Mouse (Mus musculus): ENCODE data around the gene Pax7. TPM values are rescaled to one million over a fixed set of nuclear protein-coding genes. Genes with fewer than 3 reads are reported as not detected.
A peak's percentile ranks its signal among the peaks of the same experiment; 100 is the strongest.

Gene Pax7
- 0.06 TPM in 1 of 2 replicates, not detected in the other for polyA plus RNA-seq (2012; rRNA removed)

DNA sequence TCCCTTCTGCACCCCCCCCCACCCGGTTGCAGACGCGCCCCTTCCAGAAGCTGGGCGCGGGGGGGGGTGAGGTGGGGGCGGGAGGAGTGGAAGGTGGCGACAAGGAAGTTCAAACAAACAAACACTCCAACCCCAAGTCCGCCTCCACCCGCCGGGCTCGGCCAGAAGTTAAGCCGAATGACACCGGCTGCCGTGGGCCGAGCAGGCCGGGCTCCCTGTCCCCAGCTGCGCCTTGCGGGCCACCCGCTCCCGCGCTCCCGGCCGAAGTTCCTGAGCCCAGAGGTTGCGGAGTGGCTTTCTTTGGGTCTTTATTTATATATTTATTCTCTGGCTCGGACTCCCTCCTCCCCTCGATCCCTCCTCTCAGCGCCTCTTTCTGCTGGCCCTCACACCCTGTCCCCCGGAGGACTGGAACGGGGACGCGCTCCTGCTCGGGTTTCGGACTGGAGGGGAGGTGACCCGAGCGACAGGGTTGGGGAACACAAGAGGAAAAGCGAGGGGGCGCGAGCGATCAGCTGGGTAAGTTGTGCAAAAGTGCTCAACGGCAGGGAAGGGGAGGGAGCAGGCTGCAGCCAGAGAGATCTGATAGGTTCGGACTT lies at the start of gene Pax7:
Pax7 (minus strand) TSS at position 493 of the 599 bp plus-strand sequence.
- no peaks in the 10 kb centered on the region for H3K36me3 ChIP-seq (ENCODE audit: control insufficient read depth, insufficient read depth, low read length)
- no peaks in the 10 kb centered on the region for H3K4me1 ChIP-seq (ENCODE audit: control insufficient read depth, insufficient read depth, insufficient read length, low read length)
- no peak for TF ChIP-seq CTCF (IDR thresholded peaks at IDR 0.05; ENCODE audit: extremely low read depth, insufficient read length, insufficient replicate concordance, low read depth, low read length)
- no peak for TF ChIP-seq POLR2A (IDR thresholded peaks at IDR 0.05; ENCODE audit: low read depth, low read length)
- 4% methylated on average over 41 of the region's 41 CpGs for WGBS
- no peak within 1 kb of the TSS for H3K4me3 ChIP-seq (ENCODE audit: low read depth, low read length)
- H3K27ac ChIP-seq (ENCODE audit: insufficient read depth, low read depth, low read length) = no peak within 1 kb of the TSS
- H3K27me3 ChIP-seq (ENCODE audit: control insufficient read depth, insufficient read depth, low read length) = peaks cover 72% of the 10 kb centered on the region

DNA sequence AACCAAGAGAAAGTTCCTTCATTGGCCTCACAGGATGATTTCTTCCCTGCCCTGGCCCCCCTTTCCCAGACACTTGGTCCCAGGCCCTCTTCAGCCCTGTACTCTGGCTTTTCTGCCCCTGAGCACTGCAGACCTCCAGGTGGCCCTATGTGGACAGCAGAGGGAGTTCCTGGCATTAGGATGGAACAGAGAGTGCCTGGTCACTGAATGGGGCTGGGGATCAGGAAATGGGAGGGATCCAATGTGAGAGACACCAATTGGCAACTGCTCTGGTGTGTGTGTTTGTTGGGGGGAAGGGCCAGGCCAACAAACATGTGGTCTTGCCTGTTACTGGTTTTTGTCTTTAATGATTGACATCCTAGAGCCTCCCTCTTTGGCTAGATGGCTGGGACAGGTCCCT lies 48.5 kb upstream of the Pax7 start:
- no peak overlapping the region for H3K4me3 ChIP-seq (ENCODE audit: low read depth, low read length)
- no peaks in the 10 kb centered on the region for H3K36me3 ChIP-seq (ENCODE audit: control insufficient read depth, insufficient read depth, low read length)
- H3K27ac ChIP-seq (ENCODE audit: insufficient read depth, low read depth, low read length) = no peak overlapping the region
- no peak for TF ChIP-seq CTCF (IDR thresholded peaks at IDR 0.05; ENCODE audit: extremely low read depth, insufficient read length, insufficient replicate concordance, low read depth, low read length)
- no peak for TF ChIP-seq POLR2A (IDR thresholded peaks at IDR 0.05; ENCODE audit: low read depth, low read length)
- H3K27me3 ChIP-seq (ENCODE audit: control insufficient read depth, insufficient read depth, low read length) = no peaks in the 10 kb centered on the region
- H3K4me1 ChIP-seq (ENCODE audit: control insufficient read depth, insufficient read depth, insufficient read length, low read length) = no peaks in the 10 kb centered on the region

DNA sequence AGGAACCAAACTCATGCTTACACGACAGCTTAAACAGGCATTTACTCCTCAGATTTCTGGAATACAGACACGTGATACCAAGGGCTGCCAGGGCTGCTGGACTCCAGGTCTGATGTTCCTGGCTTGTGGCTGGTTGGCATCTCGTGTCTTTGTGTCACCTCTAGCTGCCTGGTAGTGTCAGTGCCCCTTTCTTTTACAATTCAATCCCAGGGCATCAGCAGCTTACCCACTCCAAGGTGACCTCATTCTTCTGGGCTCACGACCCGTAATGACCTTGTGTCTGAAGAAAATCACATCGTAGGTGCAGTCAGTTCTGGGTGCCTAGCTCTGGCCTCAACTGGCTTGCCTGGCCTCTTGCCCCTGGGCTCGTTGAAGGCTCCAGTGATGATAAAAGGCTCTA lies 46.0 kb upstream of the Pax7 start:
- Histone ChIP-seq H3K4me1 (ENCODE audit: control insufficient read depth, insufficient read depth, insufficient read length, low read length) (no peaks in the 10 kb centered on the region), H3K36me3 (ENCODE audit: control insufficient read depth, insufficient read depth, low read length) (no peaks in the 10 kb centered on the region), H3K4me3 (ENCODE audit: low read depth, low read length) (no peak overlapping the region), H3K27ac (ENCODE audit: insufficient read depth, low read depth, low read length) (no peak overlapping the region), H3K27me3 (ENCODE audit: control insufficient read depth, insufficient read depth, low read length) (no peaks in the 10 kb centered on the region)
- 59% methylated on average over 7 of the region's 7 CpGs for WGBS
- TF ChIP-seq POLR2A (IDR thresholded peaks at IDR 0.05; ENCODE audit: low read depth, low read length) = no peak
- TF ChIP-seq CTCF (IDR thresholded peaks at IDR 0.05; ENCODE audit: extremely low read depth, insufficient read length, insufficient replicate concordance, low read depth, low read length) = no peak

DNA sequence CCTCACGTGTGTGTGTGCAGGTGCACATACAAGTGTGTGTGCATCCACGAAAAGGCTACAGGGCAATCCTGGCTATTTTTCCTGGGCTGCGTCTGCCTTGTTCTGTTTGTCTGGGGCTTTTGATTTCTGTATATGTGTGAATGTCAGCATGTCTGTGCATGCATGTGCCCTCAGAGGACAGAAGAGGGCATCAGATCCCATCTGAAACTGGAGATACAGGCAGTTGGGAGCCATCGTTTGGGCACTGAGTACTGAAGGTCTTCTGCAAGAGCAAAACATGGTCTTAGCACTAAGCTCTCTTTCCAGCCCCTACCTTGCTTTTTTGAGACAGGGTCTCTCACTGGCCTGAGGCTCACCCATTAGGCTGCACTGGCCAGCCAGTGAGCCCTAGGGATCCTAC lies 45.1 kb upstream of the Pax7 start:
- H3K27ac ChIP-seq (ENCODE audit: insufficient read depth, low read depth, low read length) = no peak overlapping the region
- no peaks in the 10 kb centered on the region for H3K36me3 ChIP-seq (ENCODE audit: control insufficient read depth, insufficient read depth, low read length)
- WGBS = 65% methylated on average over 4 of the region's 4 CpGs
- no peaks in the 10 kb centered on the region for H3K27me3 ChIP-seq (ENCODE audit: control insufficient read depth, insufficient read depth, low read length)
- TF ChIP-seq POLR2A (IDR thresholded peaks at IDR 0.05; ENCODE audit: low read depth, low read length) (no peak), CTCF (IDR thresholded peaks at IDR 0.05; ENCODE audit: extremely low read depth, insufficient read length, insufficient replicate concordance, low read depth, low read length) (no peak)
- no peaks in the 10 kb centered on the region for H3K4me1 ChIP-seq (ENCODE audit: control insufficient read depth, insufficient read depth, insufficient read length, low read length)
- no peak overlapping the region for H3K4me3 ChIP-seq (ENCODE audit: low read depth, low read length)

DNA sequence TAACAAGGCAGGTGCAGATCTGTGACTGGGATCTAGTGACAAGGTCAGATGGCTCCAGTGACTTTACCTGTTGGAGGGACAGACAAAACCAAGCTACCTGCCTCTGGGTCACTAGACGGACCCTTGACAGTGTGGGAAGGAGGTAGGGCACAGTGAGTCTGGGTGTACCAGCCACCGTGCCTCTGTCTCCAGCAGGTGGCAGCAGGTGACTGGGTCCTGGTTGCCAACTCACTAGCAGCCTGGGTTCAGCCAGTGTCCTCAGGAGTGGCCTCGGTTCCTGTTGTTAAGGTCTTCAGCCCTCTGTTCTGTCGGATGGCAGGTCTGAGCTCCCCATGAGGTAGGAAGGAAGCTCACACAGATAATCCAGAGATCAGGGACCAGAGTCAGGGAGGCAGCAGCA lies 43.9 kb upstream of the Pax7 start:
- Histone ChIP-seq H3K4me1 (ENCODE audit: control insufficient read depth, insufficient read depth, insufficient read length, low read length) (no peaks in the 10 kb centered on the region), H3K27ac (ENCODE audit: insufficient read depth, low read depth, low read length) (no peak overlapping the region), H3K4me3 (ENCODE audit: low read depth, low read length) (no peak overlapping the region), H3K27me3 (ENCODE audit: control insufficient read depth, insufficient read depth, low read length) (no peaks in the 10 kb centered on the region), H3K36me3 (ENCODE audit: control insufficient read depth, insufficient read depth, low read length) (no peaks in the 10 kb centered on the region)
- TF ChIP-seq POLR2A (IDR thresholded peaks at IDR 0.05; ENCODE audit: low read depth, low read length) (no peak), CTCF (IDR thresholded peaks at IDR 0.05; ENCODE audit: extremely low read depth, insufficient read length, insufficient replicate concordance, low read depth, low read length) (peak; percentile 51; the same call in 1 of the 2 replicates)
- 6% methylated on average over 4 of the region's 4 CpGs for WGBS

DNA sequence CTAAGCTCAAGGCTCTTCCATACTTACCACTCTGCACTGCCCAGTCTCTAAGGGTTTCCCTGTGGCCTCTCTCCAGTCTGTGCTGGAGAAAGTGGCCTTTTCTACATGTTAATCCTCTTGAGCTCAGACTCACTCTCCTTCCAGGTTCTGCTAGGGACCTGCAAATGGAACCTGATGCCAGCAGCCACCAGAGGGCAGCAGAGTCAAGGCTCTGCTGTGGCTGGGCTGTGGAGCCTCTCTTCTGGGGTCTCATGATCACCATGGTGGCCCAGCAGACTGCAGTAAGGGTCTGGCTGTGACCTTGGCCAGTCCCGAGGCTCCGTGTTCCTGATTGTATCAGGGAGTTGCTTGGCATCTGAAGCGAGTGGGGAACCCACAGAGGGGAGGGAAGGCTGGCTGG lies 39.3 kb upstream of the Pax7 start:
- H3K27ac ChIP-seq (ENCODE audit: insufficient read depth, low read depth, low read length) = no peak overlapping the region
- TF ChIP-seq CTCF (IDR thresholded peaks at IDR 0.05; ENCODE audit: extremely low read depth, insufficient read length, insufficient replicate concordance, low read depth, low read length) = peak; percentile 77
- TF ChIP-seq POLR2A (IDR thresholded peaks at IDR 0.05; ENCODE audit: low read depth, low read length) = no peak
- WGBS = 12% methylated on average over 3 of the region's 3 CpGs
- no peaks in the 10 kb centered on the region for H3K36me3 ChIP-seq (ENCODE audit: control insufficient read depth, insufficient read depth, low read length)
- no peak overlapping the region for H3K4me3 ChIP-seq (ENCODE audit: low read depth, low read length)
- no peaks in the 10 kb centered on the region for H3K27me3 ChIP-seq (ENCODE audit: control insufficient read depth, insufficient read depth, low read length)
- no peaks in the 10 kb centered on the region for H3K4me1 ChIP-seq (ENCODE audit: control insufficient read depth, insufficient read depth, insufficient read length, low read length)

DNA sequence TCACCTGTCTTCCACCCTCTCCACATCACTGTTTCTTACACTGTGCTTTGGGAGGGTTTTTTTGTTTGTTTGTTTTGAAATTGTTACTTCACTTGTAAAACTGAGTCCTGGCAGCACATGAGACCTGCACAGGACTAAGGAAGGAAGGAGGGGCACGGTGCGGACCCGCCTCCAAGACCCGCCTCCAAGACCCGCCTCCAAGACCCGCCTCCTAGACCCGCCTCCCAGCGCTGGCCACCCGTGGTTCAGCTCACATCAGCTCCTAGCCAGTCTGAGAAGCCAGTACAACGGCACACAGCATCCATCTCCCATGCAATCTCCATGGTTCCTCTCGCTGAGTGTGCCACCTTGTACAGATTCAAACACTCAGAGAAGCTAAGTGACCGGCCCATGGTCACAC lies 38.4 kb upstream of the Pax7 start:
- WGBS = 27% methylated on average over 12 of the region's 12 CpGs
- H3K27me3 ChIP-seq (ENCODE audit: control insufficient read depth, insufficient read depth, low read length) = no peaks in the 10 kb centered on the region
- H3K27ac ChIP-seq (ENCODE audit: insufficient read depth, low read depth, low read length) = no peak overlapping the region
- no peak for TF ChIP-seq CTCF (IDR thresholded peaks at IDR 0.05; ENCODE audit: extremely low read depth, insufficient read length, insufficient replicate concordance, low read depth, low read length)
- no peak for TF ChIP-seq POLR2A (IDR thresholded peaks at IDR 0.05; ENCODE audit: low read depth, low read length)
- no peaks in the 10 kb centered on the region for H3K36me3 ChIP-seq (ENCODE audit: control insufficient read depth, insufficient read depth, low read length)
- H3K4me1 ChIP-seq (ENCODE audit: control insufficient read depth, insufficient read depth, insufficient read length, low read length) = no peaks in the 10 kb centered on the region
- no peak overlapping the region for H3K4me3 ChIP-seq (ENCODE audit: low read depth, low read length)
